Mouse (Mus musculus) kidney, postnatal 0 days (tissue): ENCODE data around the gene Tsen54. TPM values are rescaled to one million over a fixed set of nuclear protein-coding genes. Genes with fewer than 3 reads are reported as not detected.

Experiments used
- ATAC-seq: fragments of 200-750 bp; cut with Nextera tagmentation; replicated peaks from 2 replicates; pipeline ENCODE4 v1.8.0; 2017; ENCODE audit warnings: low read depth, moderate number of reproducible peaks, moderate TSS enrichment, moderate library complexity; ENCODE audit not compliant: low FRiP score
- DNase-seq: peaks from one replicate; pipeline ENCODE4 v3.0.0-alpha.2; 2016; ENCODE audit warnings: low spot score
- H3K27ac ChIP-seq: fragments of 300-500 bp; sonication (generic); 2 replicates; pipeline ENCODE4 v1.5.1; 2014; ENCODE audit warnings: mild to moderate bottlenecking
- H3K27me3 ChIP-seq: fragments of 300-500 bp; sonication (generic); 2 replicates; pipeline ENCODE4 v1.6.1; 2014; ENCODE audit warnings: low read length, mixed read lengths; ENCODE audit not compliant: insufficient read depth
- H3K36me3 ChIP-seq: fragments of 300-500 bp; sonication (generic); 2 replicates; pipeline ENCODE4 v1.6.1; 2014; ENCODE audit warnings: low read length, mixed read lengths; ENCODE audit not compliant: insufficient read depth
- H3K4me1 ChIP-seq: fragments of 300-500 bp; sonication (generic); replicated peaks from 2 replicates; pipeline ENCODE4 v1.6.1; 2014; ENCODE audit warnings: antibody characterized with exemption, low read length, mixed read lengths; ENCODE audit not compliant: insufficient read depth
- H3K4me2 ChIP-seq: fragments of 300-500 bp; sonication (generic); 2 replicates; pipeline ENCODE4 v1.6.1; 2014; ENCODE audit warnings: mild to moderate bottlenecking, low read length, moderate library complexity, mixed read lengths
- H3K4me3 ChIP-seq: fragments of 300-500 bp; sonication (generic); replicated peaks from 2 replicates; pipeline ENCODE4 v1.5.1; 2014; ENCODE audit warnings: low read depth, low read length
- H3K9ac ChIP-seq: fragments of 300-500 bp; sonication (generic); 2 replicates; pipeline ENCODE4 v1.6.1; 2014; ENCODE audit warnings: low read depth, low read length
- H3K9me3 ChIP-seq: fragments of 300-500 bp; sonication (generic); replicated peaks from 2 replicates; pipeline ENCODE4 v1.6.1; 2016; ENCODE audit warnings: low read length, inconsistent platforms, mixed read lengths
- CTCF ChIP-seq: IDR thresholded peaks from 2 replicates; pipeline ENCODE4 v1.5.1; 2016; ENCODE audit warnings: antibody characterized with exemption, low read depth, mild to moderate bottlenecking, moderate library complexity
- WGBS: fragments of 180-500 bp; shearing (Covaris S2); extraction: QIAGEN DNeasy Blood & Tissue Kit; methylation state at CpG from one replicate; pipeline ENCODE4 v1.1.7; 2014; 5-methylcytosine and 5-hydroxymethylcytosine counted together
- polyA plus RNA-seq: library from polyadenylated mRNA; unstranded; fragments of >200 nt; fragmentation: Nextera tagmentation; extraction: Ambion mirVana; gene quantifications from 2 replicates; pipeline ENCODE4 v1.2.1, GENCODE M21; 2015

Gene Tsen54
- polyA plus RNA-seq, 1 experiment from 2014 or later: 34.7 TPM

- Histone ChIP-seq H3K4me3 (peak overlapping the region; percentile 79), H3K27me3 (no peaks in the 10 kb centered on the region), H3K27ac (peak overlapping the region; percentile 79), H3K9me3 (no peaks in the 10 kb centered on the region), H3K9ac (peak overlapping the region; percentile 74), H3K36me3 (0 out of 2 replicates have a peak, but pooled peaks cover 4% of the 10 kb centered on the region), H3K4me1 (peaks cover 48% of the 10 kb centered on the region), H3K4me2 (peak overlapping the region; percentile 93)
- ATAC-seq: peak; percentile 3; the same call in 1 of the 2 replicates
- DNase-seq: no peak
- WGBS: 6% methylated on average over 28 of the region's 28 CpGs
- no peak for TF ChIP-seq CTCF
These were observed 1.7 kb upstream of the Tsen54 start for GRCm38 (mm10) chr11:115812533-115813420.

GRCm38 (mm10) chr11:115813507-115814296, 822 bp upstream of the Tsen54 start, which contains the start of gene Caskin2:
Gene Caskin2 (minus strand): TSS chr11:115813639.
- DNase-seq: peak; percentile 98
- WGBS: under 1% methylated on average over 42 of the region's 44 CpGs
- H3K36me3 ChIP-seq: 0 out of 2 replicates have a peak, but pooled peaks cover 4% of the 10 kb centered on the region
- H3K9ac ChIP-seq: peak within 1 kb of the TSS; percentile 75
- no peaks in the 10 kb centered on the region for H3K9me3 ChIP-seq
- H3K27me3 ChIP-seq: no peaks in the 10 kb centered on the region
- peak within 1 kb of the TSS; percentile 79 for H3K27ac ChIP-seq
- peak; percentile 99 for TF ChIP-seq CTCF
- H3K4me3 ChIP-seq: peak within 1 kb of the TSS; percentile 79
- ATAC-seq: peak; percentile 89
- peak within 1 kb of the TSS; percentile 93 for H3K4me2 ChIP-seq
- peaks cover 46% of the 10 kb centered on the region for H3K4me1 ChIP-seq

DNA sequence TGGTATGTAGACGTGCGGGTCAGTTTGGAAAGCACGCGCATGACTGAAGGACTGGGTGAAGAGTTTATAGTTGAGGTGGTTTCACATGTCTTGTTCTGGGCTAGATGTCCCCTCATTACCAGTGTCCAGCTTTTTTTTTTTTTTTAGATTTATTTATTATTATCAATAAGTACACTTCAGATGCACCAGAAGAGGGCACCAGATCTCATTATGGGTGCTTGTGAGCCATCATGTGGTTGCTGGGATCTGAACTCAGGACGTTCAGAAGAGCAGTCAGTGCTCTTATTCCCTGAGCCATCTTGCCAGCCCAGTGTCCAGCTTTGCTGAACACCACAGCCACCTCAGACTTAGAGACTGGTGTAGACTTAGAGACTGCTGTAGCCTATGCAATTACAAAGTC, 2.8 kb downstream of the Tsen54 start:
- no peak overlapping the region for H3K4me3 ChIP-seq
- H3K27ac ChIP-seq: no peak overlapping the region
- ATAC-seq (no peak), DNase-seq (no peak)
- no peak overlapping the region for H3K4me2 ChIP-seq
- H3K4me1 ChIP-seq: peaks cover 13% of the 10 kb centered on the region; the same call in 1 of the 2 replicates
- H3K9ac ChIP-seq: no peak overlapping the region
- H3K36me3 ChIP-seq: peaks cover 23% of the 10 kb centered on the region; the same call in 1 of the 2 replicates
- peak; percentile 54 for TF ChIP-seq CTCF
- 86% methylated on average over 5 of the region's 5 CpGs for WGBS
- no peaks in the 10 kb centered on the region for H3K9me3 ChIP-seq
- no peaks in the 10 kb centered on the region for H3K27me3 ChIP-seq

GRCm38 (mm10) chr11:115819915-115820623, 5.5 kb downstream of the Tsen54 start:
- no peak overlapping the region for H3K4me2 ChIP-seq

DNA sequence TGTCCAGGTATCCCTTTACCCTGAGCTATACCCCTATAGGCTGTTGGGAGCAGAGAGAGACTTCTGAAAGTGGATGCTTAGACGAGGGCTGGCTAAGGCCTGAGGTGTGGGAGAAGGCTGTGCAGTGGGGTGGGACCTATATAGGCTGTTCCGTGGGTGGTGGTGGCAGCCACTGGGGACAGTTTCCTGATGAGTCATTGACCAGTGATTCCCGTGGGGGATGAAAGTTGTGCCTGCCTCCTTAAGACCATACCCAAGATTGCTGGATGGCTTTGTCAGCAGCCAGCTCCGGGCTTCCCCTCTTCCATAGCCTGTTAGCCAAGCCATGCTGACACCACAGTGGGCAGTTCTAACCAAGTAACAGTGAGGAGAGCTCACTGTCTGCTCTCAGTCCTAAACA, 6.5 kb downstream of the Tsen54 start:
- Histone ChIP-seq H3K27ac (peak overlapping the region; percentile 57; the same call in 1 of the 2 replicates), H3K4me1 (peaks cover 4% of the 10 kb centered on the region; the same call in 1 of the 2 replicates), H3K9me3 (no peaks in the 10 kb centered on the region), H3K4me3 (no peak overlapping the region), H3K4me2 (no peak overlapping the region), H3K36me3 (peaks cover 28% of the 10 kb centered on the region; the same call in 1 of the 2 replicates), H3K9ac (peak overlapping the region; percentile 35; the same call in 1 of the 2 replicates), H3K27me3 (no peaks in the 10 kb centered on the region)
- 65% methylated on average over 4 of the region's 4 CpGs for WGBS
- no peak for TF ChIP-seq CTCF
- DNase-seq (no peak), ATAC-seq (no peak)

More at GRCm38 (mm10) chr11:115819915-115820623, 5.5 kb downstream of the Tsen54 start:
- DNase-seq (no peak), ATAC-seq (no peak)
- no peak overlapping the region for H3K4me3 ChIP-seq
- H3K27me3 ChIP-seq: no peaks in the 10 kb centered on the region
- peaks cover 13% of the 10 kb centered on the region; the same call in 1 of the 2 replicates for H3K4me1 ChIP-seq
- peak overlapping the region; percentile 57 for H3K27ac ChIP-seq
- no peaks in the 10 kb centered on the region for H3K9me3 ChIP-seq
- no peak overlapping the region for H3K9ac ChIP-seq
- WGBS: 69% methylated on average over 16 of the region's 16 CpGs
- H3K36me3 ChIP-seq: peaks cover 28% of the 10 kb centered on the region; the same call in 1 of the 2 replicates
- no peak for TF ChIP-seq CTCF
